Mouse (Mus musculus) forebrain, embryonic 16.5 days (tissue): ENCODE measurements around the gene Snx29. TPM values are rescaled to one million over a fixed set of nuclear protein-coding genes. Genes with fewer than 3 reads are reported as not detected.

Experiments
- ATAC-seq: fragments of 200-750 bp; cut with Nextera tagmentation; 2 replicates; pipeline ENCODE4 v1.8.0; 2017; ENCODE audit warnings: mild to moderate bottlenecking, moderate library complexity
- H3K27ac ChIP-seq: fragments of 300-500 bp; sonication (generic); 2 replicates; pipeline ENCODE4 v1.5.1; 2014; ENCODE audit warnings: low read length, control low read depth
- H3K27me3 ChIP-seq: fragments of 300-500 bp; sonication (generic); replicated peaks from 2 replicates; pipeline ENCODE4 v1.6.1; 2014; ENCODE audit warnings: low read length; ENCODE audit not compliant: control insufficient read depth, insufficient read depth
- H3K36me3 ChIP-seq: fragments of 300-500 bp; sonication (generic); 2 replicates; pipeline ENCODE4 v1.6.1; 2014; ENCODE audit not compliant: control insufficient read depth, insufficient read depth
- H3K4me1 ChIP-seq: fragments of 300-500 bp; sonication (generic); replicated peaks from 2 replicates; pipeline ENCODE4 v1.6.1; 2014; ENCODE audit warnings: low read length; ENCODE audit not compliant: control insufficient read depth, insufficient read depth
- H3K4me2 ChIP-seq: fragments of 300-500 bp; sonication (generic); 2 replicates; pipeline ENCODE4 v1.6.1; 2014; ENCODE audit warnings: mild to moderate bottlenecking, low read length, control low read depth
- H3K4me3 ChIP-seq: fragments of 300-500 bp; sonication (generic); replicated peaks from 2 replicates; pipeline ENCODE4 v1.5.1; 2014; ENCODE audit warnings: mild to moderate bottlenecking, low read length, control low read depth
- H3K9ac ChIP-seq: fragments of 300-500 bp; sonication (generic); replicated peaks from 2 replicates; pipeline ENCODE4 v1.6.1; 2014; ENCODE audit warnings: low read depth, low read length, control low read depth
- H3K9me3 ChIP-seq: fragments of 300-500 bp; sonication (generic); 2 replicates; pipeline ENCODE4 v1.6.1; 2016; ENCODE audit warnings: low read length; ENCODE audit not compliant: control insufficient read depth
- WGBS: fragments of 180-500 bp; shearing (Covaris S2); extraction: QIAGEN DNeasy Blood & Tissue Kit; methylation state at CpG from one replicate; pipeline ENCODE4 v1.1.7; 2014; 5-methylcytosine and 5-hydroxymethylcytosine counted together
- polyA plus RNA-seq: library from polyadenylated mRNA; unstranded; fragments of >200 nt; fragmentation: Nextera tagmentation; extraction: Ambion mirVana; gene quantifications from 2 replicates; pipeline ENCODE4 v1.2.1, GENCODE M21; 2015

Gene Snx29
- polyA plus RNA-seq, 1 experiment from 2014 or later: 18.5 TPM

- 32% methylated on average over 7 of the region's 7 CpGs for WGBS
- peaks cover 14% of the 10 kb centered on the region for H3K4me1 ChIP-seq
- H3K9ac ChIP-seq: no peak overlapping the region
- H3K4me3 ChIP-seq: no peak overlapping the region
- H3K36me3 ChIP-seq: no peaks in the 10 kb centered on the region
- no peaks in the 10 kb centered on the region for H3K27me3 ChIP-seq
- ATAC-seq: peak; percentile 52
- H3K9me3 ChIP-seq: no peaks in the 10 kb centered on the region
- H3K27ac ChIP-seq: no peak overlapping the region
- H3K4me2 ChIP-seq: no peak overlapping the region
Observed at GRCm38 (mm10) chr16:11370132-11370544, 47.4 kb downstream of the Snx29 start.

- H3K4me2 ChIP-seq: no peak overlapping the region
- 81% methylated on average over 3 of the region's 3 CpGs for WGBS
- no peak overlapping the region for H3K27ac ChIP-seq
- no peak overlapping the region for H3K4me3 ChIP-seq
- H3K27me3 ChIP-seq: no peaks in the 10 kb centered on the region
- H3K4me1 ChIP-seq: no peaks in the 10 kb centered on the region
- no peaks in the 10 kb centered on the region for H3K36me3 ChIP-seq
- no peak for ATAC-seq
- H3K9ac ChIP-seq: no peak overlapping the region
- no peaks in the 10 kb centered on the region for H3K9me3 ChIP-seq
Observed at GRCm38 (mm10) chr16:11379264-11379663, 56.6 kb downstream of the Snx29 start.

DNA sequence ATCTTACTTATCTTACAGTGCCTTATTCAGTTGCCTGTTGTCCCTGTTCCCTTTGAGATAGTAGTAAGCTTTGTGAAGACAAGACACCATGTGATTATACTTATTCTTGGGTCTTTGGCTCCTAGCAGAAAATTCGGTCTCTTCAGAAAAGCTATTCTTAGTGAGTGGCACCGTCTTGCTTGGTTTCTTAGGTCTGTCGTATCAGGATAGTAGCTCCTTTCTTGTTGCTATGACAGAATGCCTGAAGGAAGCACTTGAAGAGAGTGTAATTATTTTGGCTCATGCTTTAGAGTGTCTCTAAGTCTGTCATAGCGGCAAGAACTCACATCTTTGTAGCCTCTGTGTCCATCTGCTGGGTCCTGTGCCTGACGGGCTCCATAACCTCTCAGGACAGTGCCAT is 57.3 kb downstream of the Snx29 start:
- Histone ChIP-seq H3K27ac (no peak overlapping the region), H3K4me1 (peaks cover 3% of the 10 kb centered on the region; the same call in 1 of the 2 replicates), H3K27me3 (no peaks in the 10 kb centered on the region), H3K4me2 (no peak overlapping the region), H3K9me3 (no peaks in the 10 kb centered on the region), H3K36me3 (no peaks in the 10 kb centered on the region), H3K9ac (no peak overlapping the region), H3K4me3 (no peak overlapping the region)
- no peak for ATAC-seq
- 89% methylated on average over 5 of the region's 5 CpGs for WGBS

DNA sequence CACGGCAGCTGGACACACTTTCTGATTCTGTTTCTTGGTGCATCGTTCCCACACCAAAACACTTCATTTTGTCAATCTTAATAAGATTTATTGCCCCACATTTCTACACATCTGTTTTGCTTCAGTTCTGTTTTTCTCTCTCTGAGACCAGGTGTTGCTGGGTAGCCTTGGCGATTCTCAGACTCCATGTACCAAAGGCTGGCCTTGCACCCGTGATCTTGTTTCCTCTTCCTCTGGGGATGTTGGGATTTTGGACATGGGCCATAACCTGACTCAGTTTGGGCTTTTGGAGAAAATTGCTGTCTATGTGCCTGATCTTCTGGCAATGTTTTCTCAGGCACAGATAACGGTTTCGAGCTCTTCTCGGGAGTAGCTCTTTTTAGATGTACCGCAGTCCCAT is 58.2 kb downstream of the Snx29 start:
- Histone ChIP-seq H3K9ac (no peak overlapping the region), H3K9me3 (no peaks in the 10 kb centered on the region), H3K4me2 (no peak overlapping the region), H3K4me3 (no peak overlapping the region), H3K4me1 (peaks cover 3% of the 10 kb centered on the region; the same call in 1 of the 2 replicates), H3K27me3 (no peaks in the 10 kb centered on the region), H3K27ac (no peak overlapping the region), H3K36me3 (no peaks in the 10 kb centered on the region)
- no peak for ATAC-seq
- 89% methylated on average over 8 of the region's 8 CpGs for WGBS

- H3K9ac ChIP-seq: no peak overlapping the region
- no peak overlapping the region for H3K27ac ChIP-seq
- no peaks in the 10 kb centered on the region for H3K9me3 ChIP-seq
- peaks cover 3% of the 10 kb centered on the region; the same call in 1 of the 2 replicates for H3K4me1 ChIP-seq
- no peak overlapping the region for H3K4me2 ChIP-seq
- no peaks in the 10 kb centered on the region for H3K36me3 ChIP-seq
- peak; percentile 70 for ATAC-seq
- H3K4me3 ChIP-seq: no peak overlapping the region
- no peaks in the 10 kb centered on the region for H3K27me3 ChIP-seq
- 54% methylated on average over 5 of the region's 5 CpGs for WGBS
Observed at GRCm38 (mm10) chr16:11384361-11384760, 61.7 kb downstream of the Snx29 start.

- Histone ChIP-seq H3K4me2 (no peak overlapping the region), H3K4me1 (peaks cover 3% of the 10 kb centered on the region; the same call in 1 of the 2 replicates), H3K27me3 (no peaks in the 10 kb centered on the region), H3K9ac (no peak overlapping the region), H3K36me3 (no peaks in the 10 kb centered on the region), H3K9me3 (no peaks in the 10 kb centered on the region), H3K27ac (no peak overlapping the region), H3K4me3 (no peak overlapping the region)
- WGBS: 60% methylated on average over 5 of the region's 5 CpGs
- ATAC-seq: no peak
Observed at GRCm38 (mm10) chr16:11385150-11385549, 62.4 kb downstream of the Snx29 start.

DNA sequence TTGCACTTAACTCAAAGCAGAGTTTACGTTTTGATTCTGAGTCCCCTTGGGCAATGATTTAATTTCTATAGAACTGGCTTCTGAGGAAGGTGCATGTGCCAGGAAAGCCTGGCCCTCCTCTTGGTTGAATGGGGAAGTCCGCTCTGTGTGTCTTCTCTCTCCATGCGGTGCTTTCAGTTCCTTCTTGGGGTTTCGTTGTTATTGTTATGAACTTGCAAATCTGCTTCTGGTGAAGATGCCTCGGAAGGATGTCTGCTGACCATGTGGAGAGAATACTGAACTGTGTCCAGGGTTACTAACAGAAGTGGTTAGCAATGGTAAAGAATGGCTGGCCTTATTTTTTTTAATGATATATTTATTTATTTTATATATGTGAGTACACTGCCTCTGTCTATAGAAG is 63.1 kb downstream of the Snx29 start:
- no peak for ATAC-seq
- no peak overlapping the region for H3K4me3 ChIP-seq
- no peak overlapping the region for H3K9ac ChIP-seq
- peaks cover 3% of the 10 kb centered on the region; the same call in 1 of the 2 replicates for H3K4me1 ChIP-seq
- H3K4me2 ChIP-seq: no peak overlapping the region
- no peak overlapping the region for H3K27ac ChIP-seq
- no peaks in the 10 kb centered on the region for H3K36me3 ChIP-seq
- 86% methylated on average over 5 of the region's 5 CpGs for WGBS
- no peaks in the 10 kb centered on the region for H3K9me3 ChIP-seq
- no peaks in the 10 kb centered on the region for H3K27me3 ChIP-seq

DNA sequence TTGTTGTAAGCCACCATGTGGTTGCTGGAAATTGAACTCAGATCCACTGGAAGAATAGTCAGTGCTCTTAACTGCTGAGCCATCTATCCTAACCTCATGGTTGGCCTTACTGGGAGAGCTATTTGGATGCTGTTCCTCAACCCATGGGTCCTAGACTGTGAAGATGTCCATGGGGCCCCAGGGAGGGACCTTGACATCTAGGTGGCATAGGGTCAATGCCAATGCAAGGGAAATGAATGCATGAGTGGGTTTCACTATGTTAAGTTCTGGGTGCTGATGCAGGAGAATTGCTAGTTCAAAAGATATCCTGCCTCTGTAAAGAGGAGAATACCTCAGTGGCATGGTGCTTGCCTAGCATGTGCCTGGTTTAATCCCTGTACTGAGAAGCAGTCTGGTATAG is 63.5 kb downstream of the Snx29 start:
- H3K27ac ChIP-seq: no peak overlapping the region

DNA sequence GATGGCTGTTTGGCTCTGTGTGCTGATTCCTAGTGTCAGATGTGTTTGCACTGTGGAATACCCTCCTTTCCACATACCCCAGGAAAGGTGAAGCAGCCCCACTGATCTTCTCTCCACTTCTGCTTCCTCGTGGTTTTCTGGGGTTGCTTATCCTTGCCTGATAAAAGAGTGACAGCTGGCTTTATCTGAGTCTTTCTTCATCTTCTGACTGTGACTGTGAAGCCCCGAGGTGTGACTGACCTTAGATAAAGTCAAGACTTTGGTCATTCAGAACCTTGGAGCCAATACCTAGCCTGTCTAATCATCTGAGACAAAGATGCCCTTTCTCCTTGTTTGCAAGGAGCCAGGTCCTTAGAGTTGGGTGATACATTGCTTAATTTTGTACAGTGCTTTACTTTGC is 65.4 kb downstream of the Snx29 start:
- no peaks in the 10 kb centered on the region for H3K36me3 ChIP-seq
- no peak overlapping the region for H3K27ac ChIP-seq
- H3K4me1 ChIP-seq: peaks cover 3% of the 10 kb centered on the region; the same call in 1 of the 2 replicates
- H3K9me3 ChIP-seq: no peaks in the 10 kb centered on the region
- H3K9ac ChIP-seq: no peak overlapping the region
- WGBS: 78% methylated on average over 2 of the region's 2 CpGs
- no peak overlapping the region for H3K4me2 ChIP-seq
- no peak overlapping the region for H3K4me3 ChIP-seq
- H3K27me3 ChIP-seq: no peaks in the 10 kb centered on the region
- no peak for ATAC-seq

More for the DNA sequence above, 63.5 kb downstream of the Snx29 start:
- H3K9ac ChIP-seq: no peak overlapping the region
- no peaks in the 10 kb centered on the region for H3K36me3 ChIP-seq
- no peaks in the 10 kb centered on the region for H3K9me3 ChIP-seq
- H3K4me1 ChIP-seq: peaks cover 3% of the 10 kb centered on the region; the same call in 1 of the 2 replicates
- no peak overlapping the region for H3K4me2 ChIP-seq
- no peak for ATAC-seq
- no peak overlapping the region for H3K4me3 ChIP-seq
- no peaks in the 10 kb centered on the region for H3K27me3 ChIP-seq

DNA sequence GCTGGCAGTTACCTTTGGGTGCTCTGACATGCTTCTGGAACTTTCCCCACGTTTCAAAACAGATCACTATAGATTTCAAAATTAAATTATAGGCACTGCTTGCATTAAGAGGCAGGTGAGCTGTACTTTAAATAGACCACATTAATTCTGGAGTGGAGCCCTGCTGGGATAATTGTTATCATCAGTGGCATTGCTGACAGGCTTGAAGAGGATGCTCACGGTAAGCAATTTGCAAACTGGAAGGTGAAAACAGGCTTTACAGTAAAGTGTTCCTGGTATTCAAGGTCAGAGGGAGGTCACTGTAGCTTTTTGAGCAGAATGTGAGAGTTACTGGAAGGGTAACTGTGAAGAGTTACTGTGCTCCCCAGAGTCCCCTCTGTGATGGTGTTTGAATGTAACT is 66.6 kb downstream of the Snx29 start:
- 26% methylated on average over 2 of the region's 2 CpGs for WGBS
- Histone ChIP-seq H3K36me3 (no peaks in the 10 kb centered on the region), H3K4me1 (peaks cover 2% of the 10 kb centered on the region; the same call in 1 of the 2 replicates), H3K9me3 (no peaks in the 10 kb centered on the region), H3K4me2 (no peak overlapping the region), H3K9ac (no peak overlapping the region), H3K4me3 (no peak overlapping the region), H3K27ac (no peak overlapping the region), H3K27me3 (no peaks in the 10 kb centered on the region)
- no peak for ATAC-seq
